Mouse (Mus musculus) lung, postnatal 10 days (tissue): Measurements from ENCODE around the gene Adat3.
"Not testable (repeated sequence)": the region's sequence is repeated elsewhere in the genome, so short reads cannot be mapped to it uniquely, and the experiment has no call there.

ENCODE experiments used
- DNase-seq: peaks from one replicate; pipeline ENCODE4 v3.0.0; 2021

Adat3 gene

DNA sequence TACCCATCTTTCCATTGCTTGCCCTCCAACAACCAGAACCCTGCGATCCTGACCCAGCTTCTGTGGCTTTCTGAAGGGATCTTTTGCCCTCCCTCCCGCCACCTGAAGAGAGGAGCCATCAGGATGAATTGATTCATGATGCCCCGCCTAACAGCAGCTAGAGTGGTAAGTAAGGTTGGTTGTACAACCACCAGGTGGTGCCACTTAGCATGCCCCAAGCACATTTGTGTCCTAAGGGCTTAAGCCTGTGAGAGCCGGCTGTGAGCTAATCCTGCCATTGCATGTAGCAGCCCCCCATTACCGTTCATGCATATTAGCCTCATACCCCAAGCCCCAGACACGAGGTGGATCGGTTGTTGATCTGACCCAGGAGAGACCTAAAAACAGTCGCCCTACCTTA lies 23.8 kb upstream of the Adat3 start:
- peak; percentile 80 for DNase-seq

DNA sequence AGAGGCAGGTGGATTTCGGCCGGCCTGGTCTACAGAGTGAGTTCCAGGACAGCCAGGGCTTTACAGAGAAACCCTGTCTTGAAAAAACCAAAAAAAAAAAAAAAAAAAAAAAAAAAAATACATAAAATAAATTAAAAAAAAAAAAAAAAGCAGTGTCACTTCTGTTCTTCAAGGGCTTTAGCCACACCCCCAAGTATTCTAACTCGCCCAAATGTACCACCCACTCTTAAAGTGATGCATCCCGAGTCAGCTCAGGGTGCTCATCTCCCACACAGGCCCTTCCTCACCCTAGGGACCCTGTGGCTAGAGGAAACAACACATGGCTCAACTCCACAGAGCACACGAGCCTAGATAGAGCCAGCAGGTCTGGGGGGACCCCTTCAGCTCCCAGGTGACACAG lies 19.6 kb upstream of the Adat3 start:
- DNase-seq, result no peak

DNA sequence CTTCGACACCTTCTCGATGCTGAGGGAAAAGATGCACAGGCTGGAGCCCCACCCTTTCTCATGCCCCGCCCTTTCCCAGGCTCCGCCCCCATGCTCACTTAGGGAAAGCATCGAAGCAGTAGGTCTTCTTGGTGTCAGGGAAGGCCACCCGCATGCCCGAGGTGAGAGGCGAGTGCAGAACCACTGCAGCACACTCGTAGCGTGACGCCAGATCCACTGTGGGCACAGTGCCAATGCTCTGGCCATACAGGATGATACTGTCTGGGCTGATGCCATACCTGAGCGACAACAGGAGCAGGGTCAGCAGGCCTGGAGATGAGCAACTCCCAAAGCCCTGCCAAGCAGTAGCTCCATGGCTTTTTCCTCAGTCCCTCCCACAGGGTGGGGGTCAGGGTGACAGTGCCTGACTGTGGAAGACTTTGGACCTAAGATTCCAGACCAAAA lies 18.6 kb upstream of the Adat3 start:
- no peak for DNase-seq

DNA sequence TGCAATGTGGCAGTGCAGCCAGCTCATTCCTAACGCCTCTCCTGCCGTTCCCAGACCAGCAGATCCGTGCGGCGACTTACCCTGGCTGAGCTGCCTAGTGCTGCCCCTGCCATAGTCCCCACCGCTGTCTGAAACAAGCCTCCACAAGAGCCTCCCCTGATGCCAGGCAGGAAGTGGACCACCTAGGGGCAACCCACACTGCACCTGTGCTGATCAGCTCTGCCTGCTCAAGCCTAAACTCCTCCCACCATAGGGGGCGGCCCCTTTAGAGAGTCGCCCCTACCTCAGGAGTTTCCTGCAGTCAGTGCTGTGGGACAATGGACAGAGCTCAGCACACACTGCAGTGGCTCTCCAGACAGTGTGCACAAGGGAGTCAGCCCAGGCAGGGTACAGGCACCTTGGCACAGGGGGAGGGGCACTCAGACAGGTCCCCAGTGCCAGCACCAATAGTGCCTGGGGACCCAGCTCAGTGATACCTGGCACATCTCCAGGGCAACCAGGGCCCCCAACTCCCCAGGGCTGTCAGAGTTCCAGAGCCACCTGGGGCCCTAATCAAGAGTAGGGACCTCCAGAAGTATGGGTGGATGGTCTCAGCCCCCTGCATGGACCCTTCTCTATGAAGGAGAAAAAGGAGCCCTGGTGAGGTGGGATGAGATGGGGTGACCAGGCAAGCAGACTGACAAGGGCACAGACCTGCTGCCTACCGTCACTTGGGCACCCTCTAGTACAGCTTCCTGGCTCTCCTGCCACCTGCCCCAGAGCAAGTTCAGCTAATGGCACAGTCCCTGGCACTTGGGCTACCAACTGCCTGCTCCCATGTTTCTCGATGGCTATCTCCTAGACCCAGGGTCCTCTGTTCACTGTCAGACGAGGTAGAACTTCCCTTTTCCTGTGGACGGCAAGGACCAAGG lies 17.8 kb upstream of the Adat3 start:
- no peak for DNase-seq

DNA sequence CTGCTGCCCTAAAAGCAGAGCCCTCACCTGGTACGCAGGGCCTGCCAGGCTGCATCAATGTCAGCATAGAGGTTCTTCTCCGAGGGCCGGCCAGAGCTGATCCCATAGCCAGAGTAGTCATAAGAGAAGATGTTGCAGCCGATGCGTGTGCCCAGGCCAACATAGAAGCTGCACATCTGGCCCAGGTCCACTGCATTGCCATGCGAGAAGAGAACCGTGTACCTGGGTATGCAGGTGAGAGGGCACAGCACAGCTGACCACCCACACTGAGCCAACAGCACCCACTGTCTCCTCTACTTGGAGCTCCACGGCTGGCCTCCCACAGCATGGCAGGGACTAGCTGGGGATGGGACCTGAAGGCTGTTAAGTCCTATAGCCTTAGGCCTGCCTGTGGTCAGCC lies 17.1 kb upstream of the Adat3 start:
- no peak for DNase-seq

DNA sequence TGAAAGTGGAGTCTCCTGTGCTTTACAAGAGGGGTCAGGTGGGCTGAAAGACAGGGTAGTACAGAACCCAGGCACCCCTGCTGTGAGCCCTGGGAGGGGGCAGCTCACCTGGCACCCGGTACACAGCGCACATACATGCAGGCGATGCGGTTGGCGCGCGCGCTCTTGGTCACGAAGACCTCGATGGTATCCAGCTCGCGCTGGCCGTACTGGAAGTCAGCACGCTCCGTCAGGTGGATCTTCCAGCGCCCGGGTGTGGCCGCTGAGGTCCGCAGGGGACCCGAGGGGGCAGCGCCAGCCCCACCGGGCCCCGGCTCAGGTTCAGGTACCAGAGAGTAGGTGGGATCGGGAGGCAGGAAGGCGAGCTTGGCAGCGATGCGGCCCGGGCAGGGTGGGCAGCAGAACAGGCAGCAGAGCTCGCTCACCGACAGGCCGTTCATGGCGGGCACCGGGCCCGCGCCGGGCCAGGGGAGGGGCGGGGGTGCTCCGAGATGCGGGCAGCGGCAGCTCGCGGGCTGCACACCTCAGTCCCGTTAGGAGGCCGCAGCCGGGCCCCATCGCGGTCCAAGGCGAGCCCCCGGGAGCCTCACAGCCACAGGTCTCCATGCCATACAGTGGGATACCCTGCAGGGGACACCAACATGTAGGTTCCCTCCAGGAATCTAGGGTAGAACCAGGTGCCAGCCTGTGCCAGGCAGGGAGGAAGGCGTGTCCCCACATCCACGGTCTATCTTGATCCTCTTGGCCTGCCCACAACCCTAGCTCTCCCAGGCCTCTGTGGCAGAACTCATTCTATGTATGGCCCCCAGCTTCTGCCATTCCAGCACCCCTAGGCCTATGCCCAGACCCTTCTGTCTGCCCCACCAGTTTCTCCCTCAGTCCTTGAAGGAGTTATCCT lies 16.0 kb upstream of the Adat3 start:
- no peak for DNase-seq

DNA sequence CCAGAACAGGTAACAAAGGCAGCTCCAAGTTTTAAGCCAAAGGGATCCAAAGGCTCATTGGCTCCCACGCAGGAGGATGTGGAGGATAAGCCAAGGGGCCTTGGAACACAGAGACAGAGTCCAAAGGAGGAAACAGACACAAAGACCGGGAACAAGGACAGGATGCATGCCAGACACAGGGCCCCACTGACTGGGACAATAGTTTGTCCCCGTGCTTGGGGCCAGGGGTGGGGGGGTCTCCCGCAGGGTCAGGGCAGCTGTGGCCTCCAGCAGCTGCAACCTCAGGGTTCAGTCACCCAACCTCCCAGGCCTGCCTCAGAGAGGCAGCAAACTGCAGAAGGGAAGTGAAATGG lies 15.4 kb upstream of the Adat3 start:
- peak; percentile 73 for DNase-seq

DNA sequence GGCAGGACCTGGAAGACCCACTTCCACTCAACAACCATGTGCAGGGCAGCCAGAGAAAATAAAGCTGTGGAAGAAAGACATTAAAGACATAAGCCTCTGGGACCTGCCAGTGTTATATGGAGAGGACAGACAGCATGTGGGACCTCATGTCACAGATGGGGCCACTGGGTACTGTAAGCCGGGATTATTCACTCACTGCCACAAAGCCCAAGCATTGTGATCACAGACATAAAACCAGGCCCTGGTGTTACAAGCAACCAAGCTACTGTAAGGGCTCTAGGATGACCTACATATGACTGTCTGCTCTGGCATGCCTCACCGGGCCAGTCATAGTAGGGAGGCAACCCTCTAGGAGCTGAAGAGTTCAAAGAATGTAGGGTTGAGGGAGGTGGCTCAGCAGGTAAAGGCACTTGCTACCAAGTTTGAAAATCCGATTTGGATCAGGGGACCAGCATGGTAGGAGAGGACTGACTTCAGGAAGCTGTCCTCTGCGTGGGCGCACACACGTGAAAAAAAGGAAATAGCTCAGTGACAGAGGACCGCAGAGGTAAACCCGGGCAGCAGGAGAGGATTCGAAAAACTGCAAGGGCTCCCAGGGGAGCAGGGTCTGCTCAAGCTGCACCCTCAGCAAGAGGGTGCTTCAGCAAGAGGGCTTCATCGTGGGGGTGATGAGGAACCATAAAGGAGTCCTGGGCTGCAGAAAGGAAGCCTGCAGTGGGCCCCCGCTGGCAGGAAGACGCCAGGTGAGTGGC lies 13.4 kb upstream of the Adat3 start:
- DNase-seq, result no peak

DNA sequence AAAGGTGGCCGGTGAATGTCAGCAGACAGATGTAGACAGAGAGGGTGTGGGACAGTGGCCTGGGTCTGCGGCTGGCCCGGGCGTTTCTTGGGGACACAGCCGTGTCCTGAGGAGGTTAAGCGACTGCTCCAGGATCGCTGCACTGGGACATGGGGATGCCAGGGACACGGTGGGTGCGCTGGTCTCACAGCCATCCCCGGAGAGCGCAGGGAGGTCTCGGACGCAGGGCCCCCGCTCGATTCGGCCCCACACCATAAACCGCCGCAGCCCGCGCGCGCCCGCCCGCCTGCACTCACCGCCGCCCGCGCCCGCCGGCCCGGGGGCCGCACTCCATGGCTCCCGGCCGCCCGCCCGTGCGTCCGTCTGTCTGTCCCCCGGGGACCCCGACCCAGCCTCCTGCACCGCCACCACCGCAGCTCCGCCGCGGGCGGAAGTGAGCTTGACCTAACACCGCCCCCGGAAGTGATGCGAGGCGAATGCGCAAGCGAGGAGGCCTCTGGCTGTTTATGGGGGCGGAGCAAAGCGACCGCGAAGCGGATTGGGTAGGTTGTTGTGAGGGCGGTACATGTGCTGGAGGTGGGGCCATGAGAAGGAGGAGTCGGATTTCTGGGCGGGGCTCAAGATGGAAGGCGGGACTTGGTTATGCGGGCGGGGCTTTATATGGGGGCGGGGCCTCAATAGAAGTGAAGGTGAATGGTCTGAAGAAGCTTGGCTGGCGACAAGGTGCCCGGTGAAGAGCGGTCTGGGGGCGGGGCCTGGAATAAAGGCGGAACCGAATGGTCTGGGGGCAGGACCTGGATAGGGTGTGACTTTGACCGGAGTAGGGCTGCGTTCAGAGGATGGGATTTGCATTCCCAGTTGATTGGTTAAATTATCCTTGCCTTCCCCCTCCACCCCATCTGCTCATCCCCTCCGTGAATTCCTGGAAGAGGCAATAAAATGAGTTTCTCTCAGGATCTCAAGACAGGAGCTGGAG lies 12.5 kb upstream of the Adat3 start, which contains the start of gene Abhd17a:
Gene Abhd17a (minus strand): TSS at position 463 of the 976 bp plus-strand sequence.
- DNase-seq, result peak; percentile 99

DNA sequence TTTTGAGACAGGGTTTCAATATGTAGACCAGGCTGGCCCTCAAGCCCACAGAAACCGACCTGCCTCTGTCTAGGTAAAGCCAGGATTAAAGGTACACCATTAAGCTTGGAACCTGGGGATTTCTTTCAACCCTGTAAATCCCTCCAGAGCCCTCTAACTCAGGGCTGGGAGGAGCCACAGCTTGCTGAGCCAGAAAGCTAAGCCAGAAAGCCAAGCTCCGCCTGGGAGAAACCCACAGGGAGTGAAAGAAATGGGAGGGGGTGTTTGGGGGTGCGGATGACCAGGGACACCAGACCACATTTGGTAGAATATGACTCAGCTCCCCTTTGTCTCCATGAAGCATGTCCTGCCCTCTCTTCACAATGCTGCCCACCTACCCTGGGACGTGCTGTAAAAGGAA lies 6.4 kb upstream of the Adat3 start:
- DNase-seq, result no peak

DNA sequence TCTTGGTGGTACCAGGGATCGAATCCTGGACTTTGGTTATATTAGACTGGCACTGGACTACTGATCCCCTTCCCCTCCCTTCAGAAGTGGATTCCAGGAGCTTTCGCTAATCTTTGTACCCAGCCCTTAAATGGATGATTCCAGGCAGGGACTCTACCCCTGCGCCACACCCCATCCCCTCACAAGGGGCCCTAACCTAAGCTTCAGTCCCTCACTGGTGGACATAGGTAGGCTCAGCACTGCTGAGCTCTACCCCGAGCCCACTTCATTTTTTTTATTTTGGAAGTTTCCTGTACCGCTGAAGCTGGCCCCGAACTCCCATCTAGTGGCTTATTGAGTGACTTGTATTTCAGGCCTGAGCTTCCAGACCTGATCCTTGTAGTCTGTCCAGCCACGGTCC lies 684 bp downstream of the Adat3 start:
- DNase-seq, result no peak

DNA sequence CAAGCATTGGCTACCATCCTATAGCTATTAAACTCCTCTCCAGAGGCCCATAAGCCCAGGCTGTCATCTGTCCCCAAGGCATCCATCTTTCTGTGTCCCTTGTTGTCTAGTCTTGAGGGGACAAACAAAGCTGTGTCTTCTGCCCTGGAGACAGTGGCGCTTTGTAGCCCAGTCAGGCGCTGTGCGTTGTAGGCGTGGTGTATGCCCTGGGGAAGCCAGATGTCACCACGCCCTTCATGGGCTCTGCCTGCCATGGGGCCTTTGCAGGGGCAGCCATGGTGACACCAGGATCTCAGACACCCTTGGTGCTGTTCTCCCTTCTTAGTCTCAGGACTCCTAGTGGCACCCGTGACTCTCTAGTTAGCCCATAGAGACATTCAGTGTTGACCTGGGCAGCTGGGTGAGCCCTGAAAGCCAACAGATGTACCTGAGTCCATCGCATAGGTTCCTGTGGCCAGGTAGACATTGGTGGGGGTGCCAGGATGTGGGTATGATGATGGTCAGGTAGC lies 1.4 kb downstream of the Adat3 start:
- no peak for DNase-seq

DNA sequence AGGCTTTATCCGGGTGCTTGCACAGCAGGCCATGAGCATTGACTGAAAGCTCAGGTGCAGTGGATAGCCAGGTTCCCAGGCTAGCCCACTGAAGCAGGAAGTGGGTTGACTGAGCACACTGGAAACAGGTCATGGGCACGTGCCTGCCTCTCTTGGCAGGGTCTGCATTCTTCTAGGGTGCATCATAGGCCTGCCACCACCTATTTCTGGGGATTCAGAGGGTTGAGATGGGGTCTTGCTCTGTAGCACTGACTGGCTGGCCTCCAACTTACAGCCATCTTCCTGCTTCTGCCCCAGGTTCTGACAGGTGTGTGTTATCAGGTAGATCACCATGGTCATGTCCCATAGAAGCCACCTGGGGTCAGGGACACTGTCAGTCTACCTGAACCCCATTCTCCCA lies 2.3 kb downstream of the Adat3 start:
- no peak for DNase-seq

DNA sequence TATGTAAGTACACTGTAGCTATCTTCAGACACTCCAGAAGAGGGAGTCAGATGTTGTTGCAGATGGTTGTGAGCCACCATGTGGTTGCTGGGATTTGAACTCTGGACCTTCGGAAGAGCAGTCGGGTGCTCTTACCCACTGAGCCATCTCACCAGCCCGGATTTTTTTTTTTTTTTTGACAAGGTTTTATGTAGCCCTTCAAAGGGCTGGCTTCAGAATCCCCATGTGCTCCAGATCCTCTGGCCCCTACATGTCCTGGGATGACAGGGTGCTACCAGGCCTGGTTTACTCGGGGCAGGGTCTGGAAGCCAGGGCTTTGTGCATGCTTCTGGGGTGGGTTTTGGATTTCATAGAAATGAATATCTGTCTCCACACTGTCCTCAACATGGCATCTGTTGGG lies 3.0 kb downstream of the Adat3 start, which contains the start of gene Gm49322:
Gene Gm49322 (plus strand): TSS at position 301 of the 400 bp plus-strand sequence.
- DNase-seq, result not testable (repeated sequence)

DNA sequence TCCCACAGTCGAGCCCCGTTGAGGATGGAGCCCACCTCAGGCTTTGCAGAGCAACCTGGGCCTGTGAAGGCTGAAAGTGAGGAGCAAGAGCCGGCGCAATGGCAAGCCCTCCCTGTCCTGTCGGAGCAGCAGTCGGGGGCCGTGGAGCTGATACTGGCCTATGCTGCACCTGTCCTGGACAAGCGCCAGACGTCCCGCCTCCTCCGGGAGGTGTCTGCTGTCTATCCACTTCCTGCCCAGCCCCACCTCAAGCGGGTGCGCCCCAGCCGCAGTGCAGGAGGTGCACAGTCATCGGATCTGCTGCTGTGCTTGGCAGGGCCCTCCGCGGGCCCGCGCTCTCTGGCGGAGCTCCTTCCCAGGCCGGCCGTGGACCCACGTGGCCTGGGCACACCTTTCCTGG lies 3.6 kb downstream of the Adat3 start:
- DNase-seq, result no peak

DNA sequence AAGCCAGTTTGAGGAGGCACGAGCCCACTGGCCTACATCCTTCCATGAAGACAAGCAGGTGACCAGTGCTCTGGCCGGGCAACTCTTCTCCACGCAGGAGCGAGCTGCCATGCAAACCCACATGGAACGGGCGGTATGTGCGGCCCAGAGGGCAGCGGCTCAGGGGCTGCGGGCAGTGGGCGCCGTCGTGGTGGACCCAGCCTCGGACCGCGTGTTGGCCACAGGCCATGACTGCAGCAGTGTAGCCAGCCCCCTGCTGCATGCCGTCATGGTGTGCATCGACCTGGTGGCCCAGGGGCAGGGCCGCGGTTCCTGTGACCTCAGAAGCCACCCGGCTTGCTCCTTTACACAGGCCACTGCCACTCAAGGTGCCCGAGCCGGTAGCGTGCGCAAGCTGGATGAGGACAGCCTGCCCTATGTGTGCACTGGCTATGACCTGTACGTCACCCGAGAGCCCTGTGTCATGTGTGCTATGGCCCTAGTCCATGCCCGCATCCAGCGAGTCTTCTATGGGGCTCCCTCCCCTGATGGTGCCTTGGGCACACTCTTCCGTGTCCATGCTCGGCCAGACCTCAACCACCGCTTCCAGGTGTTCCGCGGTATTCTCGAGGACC lies 4.2 kb downstream of the Adat3 start:
- DNase-seq, result no peak

DNA sequence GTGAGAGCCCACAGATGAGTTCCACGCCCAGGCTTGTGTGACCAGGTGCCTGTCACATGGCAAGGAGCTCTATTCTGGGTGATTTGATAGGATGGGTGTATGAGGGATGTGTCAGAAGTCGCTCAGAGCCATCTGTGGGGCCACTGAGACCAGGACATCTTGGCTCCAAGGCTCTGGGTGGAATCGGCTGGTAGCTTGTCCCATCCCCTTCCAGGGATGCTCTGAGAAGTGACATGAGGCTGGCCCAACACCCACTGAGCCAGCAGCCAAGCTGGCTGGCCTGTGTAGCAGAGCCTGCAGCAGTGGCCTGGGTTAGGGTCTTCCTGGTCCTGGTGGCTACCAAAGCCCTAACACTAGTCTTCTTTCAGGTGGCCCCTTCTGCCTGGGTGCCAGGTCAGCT lies 5.8 kb downstream of the Adat3 start:
- DNase-seq, result no peak

DNA sequence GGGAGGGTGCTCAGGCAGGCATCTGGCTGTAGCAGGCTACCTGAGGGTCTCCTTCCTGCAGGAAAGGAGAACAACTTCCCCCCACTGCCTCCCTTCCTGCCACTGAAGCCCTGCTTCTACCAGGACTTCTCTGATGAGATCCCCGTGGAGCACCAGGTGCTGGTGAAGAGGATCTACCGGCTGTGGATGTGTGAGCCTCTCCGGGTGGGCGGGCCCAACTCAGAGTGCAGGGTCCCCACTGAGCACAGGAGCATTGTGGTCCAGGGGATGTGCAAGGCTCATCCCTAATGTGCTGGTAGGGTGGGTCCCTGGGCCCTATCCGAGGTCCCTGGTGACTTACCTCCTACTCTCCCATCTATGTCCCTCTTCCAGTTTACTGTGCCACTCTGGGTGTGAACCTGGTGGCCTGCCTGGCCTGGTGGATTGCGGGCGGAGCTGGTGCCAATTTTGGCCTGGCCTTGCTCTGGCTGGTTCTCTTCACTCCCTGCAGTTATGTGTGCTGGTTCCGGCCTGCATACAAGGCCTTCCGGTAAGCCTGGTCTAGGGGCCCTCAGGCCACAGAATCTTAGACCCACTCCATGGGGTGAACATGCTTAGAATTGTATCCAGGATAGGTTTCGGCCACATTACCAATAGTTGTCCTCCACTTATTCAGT lies 6.7 kb downstream of the Adat3 start:
- DNase-seq, result no peak

DNA sequence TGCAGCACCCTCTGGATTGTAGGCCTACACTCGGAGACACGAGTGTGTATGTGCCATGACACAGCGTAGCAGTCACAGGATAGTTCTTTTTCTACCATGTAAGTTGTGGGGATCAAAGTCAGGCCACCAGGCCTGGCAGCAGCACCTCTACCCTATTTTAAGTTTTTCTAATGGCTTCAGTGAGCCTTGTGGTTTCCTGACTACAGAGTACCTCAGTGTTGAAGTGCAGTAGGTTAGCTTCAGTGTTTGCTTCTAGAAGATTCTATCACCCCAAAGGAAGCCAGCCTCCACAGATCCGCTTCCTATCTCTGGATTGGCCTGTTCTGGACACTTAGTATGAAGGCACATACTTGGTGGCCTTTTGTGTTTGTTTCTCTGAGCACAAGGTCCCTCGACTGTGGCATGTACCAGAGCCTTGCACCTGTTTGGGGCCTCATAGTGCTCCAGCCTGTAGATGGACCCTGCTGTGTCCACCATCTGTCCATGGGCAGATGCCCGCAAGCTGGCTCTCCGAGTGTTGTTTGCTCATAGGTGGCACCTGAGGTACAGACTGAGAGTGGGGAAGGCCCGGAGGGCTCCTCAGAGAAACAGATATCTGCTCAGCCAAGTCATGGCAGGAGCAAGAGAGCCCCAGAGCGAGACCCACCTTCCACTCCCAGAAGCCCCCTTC lies 7.6 kb downstream of the Adat3 start:
- no peak for DNase-seq

DNA sequence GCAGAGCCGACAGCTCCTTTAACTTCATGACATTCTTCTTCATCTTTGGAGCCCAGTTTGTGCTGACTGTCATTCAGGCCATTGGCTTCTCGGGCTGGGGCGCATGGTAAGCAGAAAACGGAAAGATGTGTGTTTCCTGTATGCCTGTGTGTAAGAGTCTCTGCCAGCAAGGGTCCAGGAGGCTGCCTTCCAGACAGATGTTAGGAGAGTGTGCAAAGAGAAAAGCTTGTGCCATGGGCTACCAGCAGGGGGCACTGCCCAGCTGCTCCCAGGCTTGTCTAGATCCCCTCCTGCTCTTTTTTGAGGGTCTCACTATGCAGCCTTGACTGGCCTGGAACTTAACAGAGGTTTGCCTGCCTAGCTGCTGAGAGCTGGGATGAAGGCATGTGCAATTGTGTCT lies 8.3 kb downstream of the Adat3 start:
- DNase-seq, result peak; percentile 72
